Mouse (Mus musculus) G1E (cell line): ENCODE data around the gene Thada.
A peak's percentile ranks its signal among the peaks of the same experiment; 100 is the strongest.

Experiments used
- CTCF ChIP-seq: IDR thresholded peaks from 2 replicates; pipeline ENCODE4 v1.5.1; 2012; ENCODE audit warnings: low read depth, low read length, inconsistent platforms, mixed read lengths
- GATA1 ChIP-seq: IDR thresholded peaks from 2 replicates; pipeline ENCODE4 v1.6.1; 2012; ENCODE audit warnings: borderline replicate concordance, low read length, inconsistent platforms, mixed read lengths
- POLR2AphosphoS5 ChIP-seq: IDR thresholded peaks from 2 replicates; pipeline ENCODE4 v1.6.1; 2012; ENCODE audit warnings: low read depth, low read length, inconsistent platforms; ENCODE audit not compliant: insufficient replicate concordance
- TAL1 ChIP-seq: conservative IDR thresholded peaks from 2 replicates; pipeline ENCODE4 v1.6.1; 2012; ENCODE audit warnings: low read depth, low read length, inconsistent platforms, mixed read lengths

DNA sequence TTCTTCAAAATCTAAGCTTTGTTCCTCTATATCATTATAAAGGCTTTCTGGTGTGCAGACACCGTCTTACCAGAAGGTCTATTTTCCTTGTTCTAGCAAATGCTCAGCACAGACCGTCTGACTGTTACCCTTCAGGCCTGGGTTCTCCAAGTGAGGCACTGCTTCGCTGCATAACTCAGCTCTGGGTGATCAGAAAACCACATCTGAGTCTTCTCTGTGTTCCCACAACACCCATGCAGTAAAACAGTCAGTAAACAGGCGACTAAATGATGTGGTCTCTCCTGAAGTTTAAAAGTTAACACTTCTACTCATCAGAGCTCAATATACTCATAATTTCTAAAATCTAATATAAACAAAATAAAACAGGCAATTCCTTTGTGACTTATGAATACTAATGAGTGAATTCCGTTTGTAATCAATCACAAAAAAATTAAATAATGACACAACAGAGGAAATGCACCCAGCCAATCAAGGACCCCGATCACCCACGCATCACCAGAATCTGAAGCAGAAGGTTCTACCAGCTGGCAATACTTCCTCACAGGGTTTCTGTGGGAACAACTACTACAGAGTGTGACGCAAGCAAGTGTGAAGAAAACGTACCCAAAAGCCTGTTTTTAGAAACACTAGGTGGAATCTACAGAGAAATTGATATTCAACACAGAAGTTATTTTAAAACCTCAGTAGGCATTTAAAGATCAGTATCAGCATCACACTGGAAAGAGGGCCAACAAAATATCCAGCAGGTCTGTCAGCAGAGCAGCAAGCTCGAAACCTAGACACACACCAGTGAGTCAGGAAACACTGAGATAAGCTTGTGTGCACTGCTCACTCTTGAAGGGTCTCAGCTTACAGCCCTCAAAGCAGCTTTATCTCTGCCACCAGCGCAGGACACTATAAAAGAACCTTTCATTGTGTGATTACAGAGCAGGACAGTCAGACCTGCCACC, 46.4 kb downstream of the Thada start:
- TF ChIP-seq CTCF (no peak), GATA1 (no peak), POLR2AphosphoS5 (no peak), TAL1 (peak; percentile 47; the same call in 1 of the 2 replicates)
